Mouse (Mus musculus): ENCODE measurements around the gene Kcnk3. TPM values are rescaled to one million over a fixed set of nuclear protein-coding genes. Genes with fewer than 3 reads are reported as not detected.

Gene Kcnk3
- 0.05 and 0.14 TPM in 2 replicates for polyA plus RNA-seq (2016; fragmentation: Nextera tagmentation; extraction: Ambion mirVana)

DNA sequence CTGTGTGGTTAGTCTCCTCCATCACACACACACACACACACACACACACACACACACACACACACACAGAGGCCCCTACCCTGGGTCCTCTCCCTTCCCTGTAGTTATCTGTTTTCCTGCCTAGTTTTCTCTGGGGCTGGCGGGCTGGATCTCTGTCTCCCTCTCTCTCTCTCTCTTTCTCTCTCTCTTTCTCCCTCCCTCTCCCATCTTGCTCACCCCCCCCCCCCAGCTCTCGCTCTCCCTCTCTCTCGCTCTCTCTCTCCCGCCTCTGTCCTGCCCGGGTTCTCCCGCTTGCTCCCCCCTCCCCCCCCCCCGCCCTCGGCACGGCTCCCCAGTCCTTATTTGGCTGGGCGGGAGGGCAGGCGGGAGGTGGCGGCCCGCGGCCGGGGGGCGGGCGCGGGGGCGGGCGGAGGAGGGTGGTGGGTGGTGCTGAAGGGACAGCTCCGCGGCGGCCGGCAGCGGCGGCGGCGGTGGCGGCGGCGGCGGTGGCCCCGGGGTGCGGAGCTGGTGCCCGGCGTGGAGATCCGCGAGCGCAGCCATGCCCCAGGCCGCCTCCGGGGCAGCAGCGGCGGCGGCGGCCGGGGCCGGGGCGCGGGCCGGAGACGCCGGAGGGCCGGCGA lies at the start of gene Kcnk3:
TSS of gene Kcnk3 (plus strand) at position 490 of the 620 bp plus-strand sequence.
- H3K4me3 ChIP-seq, result peak within 1 kb of the TSS; percentile 61
- H3K9me3 ChIP-seq, result no peaks in the 10 kb centered on the region
- H3K27ac ChIP-seq, result 0 out of 2 replicates have a peak within 1 kb of the TSS, but pooled peaks have one; percentile 17
- peaks cover 78% of the 10 kb centered on the region for H3K27me3 ChIP-seq (ENCODE audit: poor library complexity, severe bottlenecking)
- H3K4me1 ChIP-seq, result peaks cover 23% of the 10 kb centered on the region
- under 1% methylated on average over 47 of the region's 54 CpGs for WGBS
- peak; percentile 42 for DNase-seq (ENCODE audit: extremely low spot score, low spot score)
- no peaks in the 10 kb centered on the region for H3K36me3 ChIP-seq (replicated peaks)

DNA sequence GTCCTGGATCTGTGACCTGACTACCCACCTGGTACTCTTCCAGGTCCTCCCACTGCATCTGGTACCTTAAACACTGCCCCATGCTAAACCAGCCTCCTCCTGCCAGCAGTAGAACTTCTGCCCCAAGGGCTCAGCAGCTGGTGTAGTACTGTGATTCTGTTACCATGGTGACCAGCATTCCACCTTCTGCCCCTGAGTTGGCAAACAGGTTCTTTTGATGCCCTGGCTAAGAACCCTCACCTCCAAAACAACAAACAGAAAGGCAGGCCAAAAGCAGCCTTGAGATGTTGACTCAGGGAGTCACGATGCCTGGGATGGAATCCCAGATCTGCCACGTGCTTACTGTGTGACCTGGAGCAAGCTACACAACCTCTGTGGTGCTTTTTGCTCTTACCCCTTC lies 42.3 kb upstream of the Kcnk3 start, which contains the start of gene Cib4:
TSS of gene Cib4 (minus strand) at position 139 of the 400 bp plus-strand sequence.
- Histone ChIP-seq H3K4me3 (no peak within 1 kb of the TSS), H3K27ac (no peak within 1 kb of the TSS), H3K36me3 (replicated peaks) (no peaks in the 10 kb centered on the region), H3K27me3 (ENCODE audit: poor library complexity, severe bottlenecking) (no peaks in the 10 kb centered on the region), H3K9me3 (no peaks in the 10 kb centered on the region), H3K4me1 (peaks cover 9% of the 10 kb centered on the region; the same call in 1 of the 2 replicates)
- 56% methylated on average over 2 of the region's 2 CpGs for WGBS
- DNase-seq (ENCODE audit: extremely low spot score, low spot score), result no peak

- Histone ChIP-seq H3K4me3 (no peak overlapping the region), H3K27ac (no peak overlapping the region), H3K27me3 (ENCODE audit: poor library complexity, severe bottlenecking) (no peaks in the 10 kb centered on the region), H3K36me3 (replicated peaks) (no peaks in the 10 kb centered on the region), H3K4me1 (peaks cover 9% of the 10 kb centered on the region; the same call in 1 of the 2 replicates), H3K9me3 (no peaks in the 10 kb centered on the region)
- WGBS, result 74% methylated on average over 2 of the region's 2 CpGs
- DNase-seq (ENCODE audit: extremely low spot score, low spot score), result no peak
Observed at GRCm38 (mm10) chr5:30548681-30549080, 39.3 kb upstream of the Kcnk3 start.

DNA sequence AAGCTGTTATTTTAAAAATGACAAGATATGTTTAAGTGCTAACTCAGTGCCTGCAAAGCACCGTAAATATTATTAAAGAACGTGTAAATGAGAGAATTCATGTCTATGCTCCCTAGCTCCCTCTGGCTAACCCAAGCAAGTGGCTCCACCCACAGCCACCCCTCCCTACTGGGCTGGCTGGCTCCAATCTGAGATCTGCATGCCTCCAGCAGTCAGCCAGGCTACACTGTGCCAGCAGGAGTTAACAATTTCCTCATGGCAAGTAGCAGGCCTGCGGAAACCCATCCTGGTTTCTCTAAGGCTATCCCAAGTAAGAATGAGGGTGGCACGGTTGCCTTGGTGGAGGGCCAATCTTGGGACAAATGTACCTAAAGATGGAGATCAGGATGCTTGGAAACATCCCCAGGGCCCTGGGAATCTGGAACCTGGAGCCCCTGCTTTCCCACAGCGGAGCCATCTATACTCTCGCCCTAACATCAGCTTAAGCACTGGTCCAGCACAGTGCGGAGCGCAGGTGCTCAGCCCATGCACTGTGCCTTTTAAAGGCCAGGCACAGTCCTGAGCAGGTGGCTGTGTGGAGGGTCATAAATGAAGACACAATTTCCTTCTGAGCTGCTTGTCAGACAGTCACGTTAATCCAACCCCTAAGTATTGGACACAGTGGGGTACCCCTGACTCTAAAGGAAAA lies 37.5 kb upstream of the Kcnk3 start:
- H3K36me3 ChIP-seq (replicated peaks), result no peaks in the 10 kb centered on the region
- DNase-seq (ENCODE audit: extremely low spot score, low spot score), result no peak
- no peak overlapping the region for H3K27ac ChIP-seq
- 66% methylated on average over 9 of the region's 9 CpGs for WGBS
- no peak overlapping the region for H3K4me3 ChIP-seq
- H3K9me3 ChIP-seq, result no peaks in the 10 kb centered on the region
- peaks cover 9% of the 10 kb centered on the region; the same call in 1 of the 2 replicates for H3K4me1 ChIP-seq
- H3K27me3 ChIP-seq (ENCODE audit: poor library complexity, severe bottlenecking), result no peaks in the 10 kb centered on the region

DNA sequence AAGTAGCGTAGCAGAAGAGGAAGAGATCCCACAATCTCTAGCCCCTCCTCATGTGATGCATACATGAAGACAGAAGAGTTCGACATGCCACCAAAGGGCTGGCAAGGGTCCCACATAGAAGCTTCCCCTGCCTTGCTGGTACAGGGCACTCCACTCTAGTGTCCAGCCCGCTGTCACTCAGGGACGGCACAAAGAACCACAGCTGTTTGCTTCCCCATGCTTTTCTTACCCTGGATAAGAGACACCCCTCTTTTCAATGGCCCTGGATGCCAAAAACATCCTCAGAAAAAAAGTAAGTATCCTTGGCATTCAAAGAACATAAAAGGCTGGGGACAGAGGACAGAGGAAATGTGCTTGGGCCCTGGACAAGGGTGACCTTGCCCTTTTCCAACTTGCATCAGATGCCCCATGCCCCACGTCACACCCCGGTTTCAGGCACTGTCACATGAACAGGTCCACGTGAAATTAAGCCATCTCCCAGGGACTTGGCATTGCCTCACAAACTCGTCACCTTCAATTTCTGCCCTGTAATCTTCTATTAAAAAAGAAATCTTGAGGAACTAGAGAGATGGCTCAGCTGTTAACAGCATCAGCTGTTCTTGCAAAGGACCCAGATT lies 36.8 kb upstream of the Kcnk3 start:
- H3K27ac ChIP-seq, result no peak overlapping the region
- no peaks in the 10 kb centered on the region for H3K9me3 ChIP-seq
- H3K4me3 ChIP-seq, result no peak overlapping the region
- H3K36me3 ChIP-seq (replicated peaks), result no peaks in the 10 kb centered on the region
- WGBS, result 86% methylated on average over 8 of the region's 8 CpGs
- H3K27me3 ChIP-seq (ENCODE audit: poor library complexity, severe bottlenecking), result no peaks in the 10 kb centered on the region
- peaks cover 5% of the 10 kb centered on the region; the same call in 1 of the 2 replicates for H3K4me1 ChIP-seq
- no peak for DNase-seq (ENCODE audit: extremely low spot score, low spot score)

GRCm38 (mm10) chr5:30552006-30552405 lies 36.0 kb upstream of the Kcnk3 start:
- no peaks in the 10 kb centered on the region for H3K36me3 ChIP-seq (replicated peaks)
- H3K9me3 ChIP-seq, result no peaks in the 10 kb centered on the region
- H3K27ac ChIP-seq, result no peak overlapping the region
- no peaks in the 10 kb centered on the region for H3K27me3 ChIP-seq (ENCODE audit: poor library complexity, severe bottlenecking)
- no peak for DNase-seq (ENCODE audit: extremely low spot score, low spot score)
- no peak overlapping the region for H3K4me3 ChIP-seq
- peaks cover 5% of the 10 kb centered on the region; the same call in 1 of the 2 replicates for H3K4me1 ChIP-seq
- WGBS, result 92% methylated on average over 6 of the region's 6 CpGs

DNA sequence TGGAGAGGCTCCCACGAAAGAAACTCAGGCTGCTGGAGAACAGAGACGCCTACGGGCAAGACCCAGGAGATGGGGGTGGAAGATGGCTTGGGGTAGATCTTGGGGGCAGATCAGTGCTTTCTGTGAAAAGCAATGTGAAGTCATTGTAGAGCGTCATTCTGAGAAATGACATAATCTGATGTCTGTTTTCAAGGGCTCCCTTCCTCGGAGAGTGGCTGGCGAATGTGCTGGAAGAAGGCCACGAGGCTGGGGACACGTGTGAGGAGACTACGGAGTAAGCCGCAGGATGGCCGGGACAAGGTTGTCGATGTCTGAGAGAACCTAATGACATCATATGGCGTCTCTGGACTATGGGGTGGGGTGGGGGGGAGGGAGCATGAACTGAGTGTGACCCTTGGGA lies 34.0 kb upstream of the Kcnk3 start:
- Histone ChIP-seq H3K36me3 (replicated peaks) (no peaks in the 10 kb centered on the region), H3K27ac (no peak overlapping the region), H3K4me3 (no peak overlapping the region), H3K9me3 (no peaks in the 10 kb centered on the region), H3K4me1 (peaks cover 3% of the 10 kb centered on the region; the same call in 1 of the 2 replicates), H3K27me3 (ENCODE audit: poor library complexity, severe bottlenecking) (no peaks in the 10 kb centered on the region)
- 91% methylated on average over 13 of the region's 13 CpGs for WGBS
- no peak for DNase-seq (ENCODE audit: extremely low spot score, low spot score)

DNA sequence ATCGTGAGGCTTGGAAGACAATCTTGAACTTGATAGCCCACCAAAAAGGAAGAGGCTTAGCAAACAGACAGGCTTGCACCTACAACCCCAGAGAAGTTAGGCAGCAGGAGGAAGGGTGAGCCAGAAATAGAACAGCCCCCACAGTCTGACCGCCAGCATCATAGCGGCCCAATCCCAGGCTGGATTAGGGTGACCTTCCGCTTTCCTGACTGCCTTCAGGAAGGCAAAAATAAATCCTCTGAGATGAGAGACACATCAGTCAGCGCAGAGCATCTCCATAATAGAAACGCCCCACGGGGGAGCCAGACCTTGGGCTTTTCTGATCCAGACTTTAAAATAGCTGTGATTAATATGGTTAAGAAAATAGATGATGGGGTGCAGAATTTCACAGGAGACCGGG lies 33.0 kb upstream of the Kcnk3 start:
- no peaks in the 10 kb centered on the region for H3K36me3 ChIP-seq (replicated peaks)
- peaks cover 3% of the 10 kb centered on the region; the same call in 1 of the 2 replicates for H3K4me1 ChIP-seq
- H3K4me3 ChIP-seq, result no peak overlapping the region
- no peak overlapping the region for H3K27ac ChIP-seq
- 84% methylated on average over 8 of the region's 8 CpGs for WGBS
- DNase-seq (ENCODE audit: extremely low spot score, low spot score), result no peak
- H3K27me3 ChIP-seq (ENCODE audit: poor library complexity, severe bottlenecking), result no peaks in the 10 kb centered on the region
- no peaks in the 10 kb centered on the region for H3K9me3 ChIP-seq

GRCm38 (mm10) chr5:30556284-30556683 lies 31.7 kb upstream of the Kcnk3 start:
- 82% methylated on average over 3 of the region's 3 CpGs for whole genome bisulfite sequencing
- H3K27me3 ChIP-seq (ENCODE audit: poor library complexity, severe bottlenecking), result no peaks in the 10 kb centered on the region
- no peak overlapping the region for H3K4me3 ChIP-seq
- no peak for DNase-seq (ENCODE audit: extremely low spot score, low spot score)
- no peaks in the 10 kb centered on the region for H3K9me3 ChIP-seq
- no peak overlapping the region for H3K27ac ChIP-seq
- H3K36me3 ChIP-seq (replicated peaks), result no peaks in the 10 kb centered on the region
- no peaks in the 10 kb centered on the region for H3K4me1 ChIP-seq

- Histone ChIP-seq H3K27me3 (ENCODE audit: poor library complexity, severe bottlenecking) (no peaks in the 10 kb centered on the region), H3K9me3 (no peaks in the 10 kb centered on the region), H3K4me3 (no peak overlapping the region), H3K4me1 (no peaks in the 10 kb centered on the region), H3K27ac (no peak overlapping the region), H3K36me3 (replicated peaks) (no peaks in the 10 kb centered on the region)
- DNase-seq (ENCODE audit: extremely low spot score, low spot score), result no peak
- 90% methylated on average over 3 of the region's 3 CpGs for WGBS
Observed at GRCm38 (mm10) chr5:30559421-30559820, 28.5 kb upstream of the Kcnk3 start.

DNA sequence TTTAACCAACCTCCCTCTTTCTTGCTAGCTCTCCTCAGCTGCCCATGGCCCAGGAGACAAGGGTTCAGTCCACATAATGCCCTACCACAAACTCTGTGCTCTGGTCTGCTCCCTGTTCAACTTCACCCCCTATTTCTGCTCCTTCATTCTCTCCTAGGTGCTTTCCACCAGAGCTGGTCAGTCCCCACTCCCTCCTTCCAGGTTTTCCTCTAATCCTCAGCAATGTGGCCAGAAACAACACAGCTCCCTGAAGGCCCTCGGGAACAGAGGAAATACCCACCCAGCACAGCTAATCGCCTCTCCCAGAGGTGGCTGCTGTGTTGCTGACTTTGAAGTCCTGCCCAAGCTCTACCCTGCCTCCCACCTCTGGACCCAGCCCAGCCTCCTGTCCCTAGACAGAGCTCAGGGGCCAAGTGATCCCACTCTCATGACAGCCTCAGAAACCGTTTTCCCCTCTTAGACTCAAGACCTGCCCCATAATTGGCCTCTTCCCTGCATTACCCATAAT lies 27.9 kb upstream of the Kcnk3 start:
- H3K27ac ChIP-seq, result no peak overlapping the region
- no peaks in the 10 kb centered on the region for H3K36me3 ChIP-seq (replicated peaks)
- no peaks in the 10 kb centered on the region for H3K9me3 ChIP-seq
- H3K4me1 ChIP-seq, result no peaks in the 10 kb centered on the region
- WGBS, result 44% methylated on average over 3 of the region's 3 CpGs
- no peak overlapping the region for H3K4me3 ChIP-seq
- H3K27me3 ChIP-seq (ENCODE audit: poor library complexity, severe bottlenecking), result no peaks in the 10 kb centered on the region
- DNase-seq (ENCODE audit: extremely low spot score, low spot score), result no peak

- no peak for DNase-seq (ENCODE audit: extremely low spot score, low spot score)
- no peak overlapping the region for H3K27ac ChIP-seq
Observed at GRCm38 (mm10) chr5:30568479-30568878, 19.5 kb upstream of the Kcnk3 start.

DNA sequence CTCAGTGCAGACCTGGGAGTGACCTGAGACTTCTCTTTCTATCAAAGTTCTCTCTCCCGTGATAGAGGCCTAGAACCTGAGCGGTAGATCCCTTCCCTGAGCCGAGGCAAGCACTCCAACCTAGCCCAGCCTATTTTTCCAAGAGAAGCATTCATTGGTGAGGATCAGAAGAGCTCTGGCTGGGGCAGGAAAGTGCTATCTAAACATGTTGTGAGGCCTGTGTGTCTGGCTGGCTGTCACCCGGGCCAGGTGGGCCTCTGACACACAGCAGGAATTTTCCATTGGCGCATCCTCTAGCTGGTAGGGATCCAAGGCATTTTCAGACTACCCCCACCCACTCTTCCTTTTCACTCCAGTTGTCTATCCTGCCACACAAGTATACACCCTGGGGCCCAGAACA lies 16.1 kb upstream of the Kcnk3 start:
- no peak overlapping the region for H3K4me3 ChIP-seq
- H3K9me3 ChIP-seq, result no peaks in the 10 kb centered on the region
- no peaks in the 10 kb centered on the region for H3K36me3 ChIP-seq (replicated peaks)
- H3K4me1 ChIP-seq, result no peaks in the 10 kb centered on the region
- WGBS, result 88% methylated on average over 5 of the region's 5 CpGs
- no peak overlapping the region for H3K27ac ChIP-seq
- H3K27me3 ChIP-seq (ENCODE audit: poor library complexity, severe bottlenecking), result no peaks in the 10 kb centered on the region
- no peak for DNase-seq (ENCODE audit: extremely low spot score, low spot score)

More at GRCm38 (mm10) chr5:30568479-30568878, 19.5 kb upstream of the Kcnk3 start:
- no peaks in the 10 kb centered on the region for H3K4me1 ChIP-seq
- no peaks in the 10 kb centered on the region for H3K36me3 ChIP-seq (replicated peaks)
- WGBS, result 90% methylated on average over 1 of the region's 1 CpGs
- H3K27me3 ChIP-seq (ENCODE audit: poor library complexity, severe bottlenecking), result no peaks in the 10 kb centered on the region
- H3K4me3 ChIP-seq, result no peak overlapping the region
- H3K9me3 ChIP-seq, result no peaks in the 10 kb centered on the region
